Mouse (Mus musculus) cerebellum, adult 8-10 months (tissue): ENCODE results near the gene Crym.

Source experiments
- DNase-seq: peaks from one replicate; pipeline ENCODE4 v3.0.0; 2022

Gene Crym

GRCm38 (mm10) chr7:120158121-120158613 is 43.7 kb downstream of the Crym start:
- DNase-seq, result no peak

GRCm38 (mm10) chr7:120157575-120158061 is 44.3 kb downstream of the Crym start:
- no peak for DNase-seq

- no peak for DNase-seq
These were observed 45.0 kb downstream of the Crym start for GRCm38 (mm10) chr7:120156841-120157409.

GRCm38 (mm10) chr7:120150898-120151297 is 51.0 kb downstream of the Crym start:
- DNase-seq, result no peak

- no peak for DNase-seq
These were observed 51.7 kb downstream of the Crym start for GRCm38 (mm10) chr7:120150257-120150656.

GRCm38 (mm10) chr7:120145191-120145590 is 56.7 kb downstream of the Crym start, which contains the start of gene Zp2:
TSS of gene Zp2 (minus strand) at chr7:120145291.
- DNase-seq, result no peak

GRCm38 (mm10) chr7:120142743-120143142 is 59.2 kb downstream of the Crym start:
- DNase-seq, result no peak
